Mouse (Mus musculus) forebrain, embryonic 16.5 days (tissue): ENCODE results near the gene Nbea. TPM values are rescaled to one million over a fixed set of nuclear protein-coding genes. Genes with fewer than 3 reads are reported as not detected.
A peak's percentile ranks its signal among the peaks of the same experiment; 100 is the strongest.

Experiments used
- ATAC-seq: fragments of 200-750 bp; cut with Nextera tagmentation; 2 replicates; pipeline ENCODE4 v1.8.0; 2017; ENCODE audit warnings: mild to moderate bottlenecking, moderate library complexity
- H3K27ac ChIP-seq: fragments of 300-500 bp; sonication (generic); 2 replicates; pipeline ENCODE4 v1.5.1; 2014; ENCODE audit warnings: low read length, control low read depth
- H3K27me3 ChIP-seq: fragments of 300-500 bp; sonication (generic); replicated peaks from 2 replicates; pipeline ENCODE4 v1.6.1; 2014; ENCODE audit warnings: low read length; ENCODE audit not compliant: control insufficient read depth, insufficient read depth
- H3K36me3 ChIP-seq: fragments of 300-500 bp; sonication (generic); 2 replicates; pipeline ENCODE4 v1.6.1; 2014; ENCODE audit not compliant: control insufficient read depth, insufficient read depth
- H3K4me1 ChIP-seq: fragments of 300-500 bp; sonication (generic); replicated peaks from 2 replicates; pipeline ENCODE4 v1.6.1; 2014; ENCODE audit warnings: low read length; ENCODE audit not compliant: control insufficient read depth, insufficient read depth
- H3K4me2 ChIP-seq: fragments of 300-500 bp; sonication (generic); 2 replicates; pipeline ENCODE4 v1.6.1; 2014; ENCODE audit warnings: mild to moderate bottlenecking, low read length, control low read depth
- H3K4me3 ChIP-seq: fragments of 300-500 bp; sonication (generic); replicated peaks from 2 replicates; pipeline ENCODE4 v1.5.1; 2014; ENCODE audit warnings: mild to moderate bottlenecking, low read length, control low read depth
- H3K9ac ChIP-seq: fragments of 300-500 bp; sonication (generic); replicated peaks from 2 replicates; pipeline ENCODE4 v1.6.1; 2014; ENCODE audit warnings: low read depth, low read length, control low read depth
- H3K9me3 ChIP-seq: fragments of 300-500 bp; sonication (generic); 2 replicates; pipeline ENCODE4 v1.6.1; 2016; ENCODE audit warnings: low read length; ENCODE audit not compliant: control insufficient read depth
- WGBS: fragments of 180-500 bp; shearing (Covaris S2); extraction: QIAGEN DNeasy Blood & Tissue Kit; methylation state at CpG from one replicate; pipeline ENCODE4 v1.1.7; 2014; 5-methylcytosine and 5-hydroxymethylcytosine counted together
- polyA plus RNA-seq: library from polyadenylated mRNA; unstranded; fragments of >200 nt; fragmentation: Nextera tagmentation; extraction: Ambion mirVana; gene quantifications from 2 replicates; pipeline ENCODE4 v1.2.1, GENCODE M21; 2015

Nbea gene
- polyA plus RNA-seq, 1 experiment from 2014 or later = 62.8 TPM

- Histone ChIP-seq H3K9ac (no peak overlapping the region), H3K36me3 (no peaks in the 10 kb centered on the region), H3K4me3 (no peak overlapping the region), H3K9me3 (no peaks in the 10 kb centered on the region), H3K27me3 (peaks cover 15% of the 10 kb centered on the region), H3K4me2 (no peak overlapping the region), H3K4me1 (peaks cover 33% of the 10 kb centered on the region), H3K27ac (no peak overlapping the region)
- WGBS = 18% methylated on average over 6 of the region's 6 CpGs
- no peak for ATAC-seq
Measured at GRCm38 (mm10) chr3:55754981-55755608, 428.4 kb downstream of the Nbea start.

GRCm38 (mm10) chr3:55753872-55754271 lies 429.6 kb downstream of the Nbea start:
- Histone ChIP-seq H3K27ac (no peak overlapping the region), H3K4me1 (peaks cover 33% of the 10 kb centered on the region), H3K36me3 (no peaks in the 10 kb centered on the region), H3K9ac (no peak overlapping the region), H3K27me3 (peaks cover 17% of the 10 kb centered on the region), H3K4me3 (no peak overlapping the region), H3K9me3 (no peaks in the 10 kb centered on the region), H3K4me2 (no peak overlapping the region)
- no peak for ATAC-seq
- 94% methylated on average over 6 of the region's 6 CpGs for WGBS

GRCm38 (mm10) chr3:55752558-55752957 lies 430.9 kb downstream of the Nbea start:
- H3K36me3 ChIP-seq = no peaks in the 10 kb centered on the region
- 84% methylated on average over 4 of the region's 4 CpGs for WGBS
- H3K27ac ChIP-seq = no peak overlapping the region
- no peak overlapping the region for H3K9ac ChIP-seq
- no peaks in the 10 kb centered on the region for H3K9me3 ChIP-seq
- H3K4me2 ChIP-seq = no peak overlapping the region
- H3K4me3 ChIP-seq = no peak overlapping the region
- ATAC-seq = no peak
- peaks cover 28% of the 10 kb centered on the region for H3K27me3 ChIP-seq
- peaks cover 33% of the 10 kb centered on the region for H3K4me1 ChIP-seq

- Histone ChIP-seq H3K36me3 (no peaks in the 10 kb centered on the region), H3K9ac (no peak overlapping the region), H3K27ac (no peak overlapping the region), H3K4me2 (no peak overlapping the region), H3K9me3 (no peaks in the 10 kb centered on the region), H3K4me1 (peaks cover 27% of the 10 kb centered on the region), H3K27me3 (peaks cover 32% of the 10 kb centered on the region), H3K4me3 (no peak overlapping the region)
- ATAC-seq = peak; percentile 47
- WGBS = 10% methylated on average over 5 of the region's 5 CpGs
Measured at GRCm38 (mm10) chr3:55751363-55751762, 432.1 kb downstream of the Nbea start.

- WGBS = 55% methylated on average over 11 of the region's 11 CpGs
- H3K4me2 ChIP-seq = no peak overlapping the region
- no peak for ATAC-seq
- no peaks in the 10 kb centered on the region for H3K36me3 ChIP-seq
- no peak overlapping the region for H3K9ac ChIP-seq
- no peak overlapping the region for H3K4me3 ChIP-seq
- peak overlapping the region; percentile 33; the same call in 1 of the 2 replicates for H3K27ac ChIP-seq
- H3K9me3 ChIP-seq = no peaks in the 10 kb centered on the region
- peaks cover 32% of the 10 kb centered on the region for H3K27me3 ChIP-seq
- peaks cover 19% of the 10 kb centered on the region for H3K4me1 ChIP-seq
Measured at GRCm38 (mm10) chr3:55750445-55751065, 432.9 kb downstream of the Nbea start.

- Histone ChIP-seq H3K36me3 (no peaks in the 10 kb centered on the region), H3K27ac (no peak overlapping the region)
Measured at GRCm38 (mm10) chr3:55743885-55744284, 439.6 kb downstream of the Nbea start.

GRCm38 (mm10) chr3:55742654-55743053 lies 440.8 kb downstream of the Nbea start:
- Histone ChIP-seq H3K9me3 (no peaks in the 10 kb centered on the region), H3K36me3 (no peaks in the 10 kb centered on the region), H3K4me1 (peaks cover 8% of the 10 kb centered on the region; the same call in 1 of the 2 replicates), H3K9ac (no peak overlapping the region), H3K4me3 (no peak overlapping the region), H3K27ac (no peak overlapping the region), H3K4me2 (no peak overlapping the region), H3K27me3 (peaks cover 4% of the 10 kb centered on the region)
- WGBS = 45% methylated on average over 4 of the region's 4 CpGs
- ATAC-seq = no peak

More at GRCm38 (mm10) chr3:55743885-55744284, 439.6 kb downstream of the Nbea start:
- no peak overlapping the region for H3K4me3 ChIP-seq
- H3K4me1 ChIP-seq = peaks cover 8% of the 10 kb centered on the region; the same call in 1 of the 2 replicates
- H3K9me3 ChIP-seq = no peaks in the 10 kb centered on the region
- ATAC-seq = no peak
- no peak overlapping the region for H3K4me2 ChIP-seq
- 91% methylated on average over 5 of the region's 5 CpGs for WGBS
- peaks cover 15% of the 10 kb centered on the region for H3K27me3 ChIP-seq
- H3K9ac ChIP-seq = no peak overlapping the region

GRCm38 (mm10) chr3:55742218-55742617 lies 441.3 kb downstream of the Nbea start:
- Histone ChIP-seq H3K27me3 (peaks cover 3% of the 10 kb centered on the region), H3K27ac (no peak overlapping the region), H3K4me3 (no peak overlapping the region), H3K9ac (no peak overlapping the region), H3K9me3 (no peaks in the 10 kb centered on the region), H3K36me3 (no peaks in the 10 kb centered on the region), H3K4me1 (peaks cover 8% of the 10 kb centered on the region; the same call in 1 of the 2 replicates), H3K4me2 (no peak overlapping the region)
- peak; percentile 22; the same call in 1 of the 2 replicates for ATAC-seq
- WGBS = 77% methylated on average over 5 of the region's 5 CpGs

GRCm38 (mm10) chr3:55741428-55741827 lies 442.1 kb downstream of the Nbea start:
- H3K4me2 ChIP-seq = no peak overlapping the region
- ATAC-seq = peak; percentile 69
- no peak overlapping the region for H3K9ac ChIP-seq
- H3K4me1 ChIP-seq = peaks cover 8% of the 10 kb centered on the region; the same call in 1 of the 2 replicates
- no peaks in the 10 kb centered on the region for H3K27me3 ChIP-seq
- no peaks in the 10 kb centered on the region for H3K9me3 ChIP-seq
- H3K4me3 ChIP-seq = no peak overlapping the region
- 30% methylated on average over 6 of the region's 6 CpGs for WGBS
- H3K27ac ChIP-seq = peak overlapping the region; percentile 4; the same call in 1 of the 2 replicates
- no peaks in the 10 kb centered on the region for H3K36me3 ChIP-seq
